Mouse (Mus musculus) adrenal gland (tissue): Measurements from ENCODE around the gene Nhlrc2.

Experiments
- intact Hi-C: fragments of 180-260 bp; cut with DNase I; formaldehyde crosslinking; loops from one replicate; pipeline ENCODE4 v1.15.1; 2025

Gene Nhlrc2

DNA sequence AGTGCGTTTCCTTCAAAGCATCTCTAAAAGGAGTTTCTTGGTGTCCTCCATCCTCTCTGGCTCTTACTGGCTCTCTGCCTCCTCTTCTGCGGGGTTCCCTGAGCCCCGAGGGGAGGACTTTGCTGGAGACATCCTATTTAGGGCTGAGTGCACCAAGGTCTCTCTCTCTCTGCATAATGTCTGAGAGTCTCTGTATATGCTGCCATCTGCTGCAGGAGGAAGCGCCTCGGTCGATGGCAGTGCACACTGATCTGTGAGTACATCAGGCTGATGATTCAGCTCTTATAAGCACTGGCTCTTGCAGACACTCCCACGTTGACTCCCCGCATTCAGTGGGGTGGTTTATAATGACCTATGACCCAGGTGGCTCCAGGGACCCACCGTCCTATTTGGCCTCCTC is 70.8 kb downstream of the Nhlrc2 start:
- intact Hi-C loops: no loop called here

DNA sequence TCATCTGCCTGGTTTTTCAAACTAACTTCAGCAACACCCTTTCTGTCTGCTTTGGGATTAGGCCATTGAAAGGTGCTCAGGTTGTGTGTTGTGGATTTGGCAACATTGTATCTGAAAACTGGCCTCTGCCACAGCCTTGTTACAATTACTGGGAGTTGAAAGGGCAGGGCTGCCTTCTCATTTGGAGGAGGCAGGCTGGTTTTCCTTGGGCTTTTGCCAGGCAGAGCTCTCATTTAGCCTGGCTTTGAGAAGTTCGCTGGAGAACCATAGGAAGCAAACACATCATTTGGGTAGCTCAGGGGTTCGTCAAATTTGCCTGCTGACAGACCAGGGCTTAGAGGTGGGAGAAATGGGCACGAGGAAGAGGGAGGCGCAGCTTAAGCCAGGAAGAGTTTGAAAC is 71.5 kb downstream of the Nhlrc2 start:
- intact Hi-C loops: no loop called here

- intact Hi-C loops: no loop called here
Measured at GRCm38 (mm10) chr19:56621876-56622275, 73.8 kb downstream of the Nhlrc2 start.

DNA sequence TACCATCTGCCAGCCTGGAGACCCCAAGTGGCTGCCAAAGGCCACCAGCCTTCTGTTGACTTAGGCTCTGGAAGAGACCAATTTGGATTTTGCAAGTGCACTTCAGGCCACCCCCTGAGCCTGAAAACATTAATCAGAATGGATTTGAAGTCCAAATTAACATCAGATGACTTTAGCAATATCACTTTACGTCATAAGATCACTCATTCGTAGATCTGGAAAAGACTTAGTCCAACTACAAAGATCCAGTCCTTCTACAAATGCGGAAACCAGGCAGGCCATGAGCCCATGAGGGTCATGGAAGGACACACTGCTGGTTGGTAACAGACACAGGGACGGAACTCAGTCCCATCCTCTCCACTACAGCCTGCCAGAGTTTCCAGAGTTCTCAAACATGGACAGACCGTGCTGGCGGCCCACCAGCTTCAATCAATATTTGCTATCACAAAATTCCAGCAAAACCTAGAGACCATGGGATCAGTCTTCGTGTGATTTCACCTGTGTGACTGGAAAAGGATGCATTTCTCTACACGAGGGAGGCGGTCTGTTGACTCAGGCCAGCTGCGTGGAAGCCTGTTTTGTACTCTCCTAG is 79.9 kb downstream of the Nhlrc2 start:
- intact Hi-C loops: no loop called here

DNA sequence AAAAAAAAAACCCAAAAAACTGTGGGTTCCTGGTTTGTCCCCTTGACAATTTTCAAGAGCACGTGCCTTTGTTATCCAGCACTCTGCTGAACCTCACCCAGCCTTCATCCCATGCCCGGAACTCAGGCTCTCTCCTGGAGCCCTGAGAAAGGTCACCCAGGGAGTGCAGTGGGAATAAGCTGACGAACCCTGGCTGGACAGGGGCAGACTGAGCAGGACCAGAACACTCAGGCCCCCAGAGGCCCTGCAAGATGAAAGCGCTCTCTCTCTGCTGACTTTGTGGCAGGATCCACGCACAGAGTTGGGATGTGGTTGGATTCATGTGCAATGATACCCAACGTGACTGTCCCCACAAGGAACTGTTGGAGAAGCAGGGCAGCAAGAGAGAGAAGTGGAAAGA is 81.6 kb downstream of the Nhlrc2 start:
- intact Hi-C loops: no loop called here

DNA sequence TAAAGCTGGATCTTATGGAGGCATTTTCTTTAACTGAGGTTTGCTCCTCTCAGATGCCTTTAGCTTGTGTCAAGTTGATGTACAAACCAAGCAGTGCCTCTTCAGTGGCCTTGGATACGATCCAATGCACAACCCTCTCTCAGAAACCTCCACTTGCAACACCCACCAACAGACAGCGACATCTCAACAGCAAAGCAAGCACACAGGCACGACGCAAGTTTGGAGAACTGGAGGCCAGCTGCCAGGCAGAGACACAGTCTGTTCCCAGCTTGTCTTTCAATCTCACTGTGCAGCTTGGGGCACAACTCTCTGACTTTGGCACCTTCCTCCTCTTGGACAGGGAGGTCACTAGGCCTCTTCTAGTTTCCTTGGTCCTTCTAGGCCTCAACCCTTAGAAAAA is 83.0 kb downstream of the Nhlrc2 start:
- intact Hi-C loops: no loop called here

DNA sequence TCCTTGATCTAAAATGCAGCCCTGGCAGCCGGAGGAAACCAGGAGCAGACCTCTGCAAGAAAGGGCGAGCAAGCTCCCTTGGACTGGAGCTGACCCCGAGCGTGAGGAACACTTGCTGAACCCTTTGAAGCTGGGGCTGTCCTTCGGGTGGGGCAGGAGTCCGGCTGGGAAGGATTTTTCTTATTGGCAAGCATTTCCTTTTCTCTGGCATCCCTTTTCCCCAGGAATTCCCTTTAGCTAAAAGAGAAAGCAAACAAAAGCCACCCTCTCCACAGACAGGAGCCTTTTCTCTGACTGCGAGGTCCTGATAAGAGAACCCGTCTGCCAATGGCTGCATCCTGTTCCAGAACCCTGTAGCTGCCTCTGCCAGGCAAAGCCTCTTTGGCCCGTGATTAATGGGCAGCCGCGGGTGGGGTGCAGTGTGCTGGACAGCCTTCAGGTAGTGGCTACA is 83.4 kb downstream of the Nhlrc2 start:
- intact Hi-C loops: no loop called here

- intact Hi-C loops: no loop called here
Measured at GRCm38 (mm10) chr19:56637035-56637683, 89.1 kb downstream of the Nhlrc2 start.

DNA sequence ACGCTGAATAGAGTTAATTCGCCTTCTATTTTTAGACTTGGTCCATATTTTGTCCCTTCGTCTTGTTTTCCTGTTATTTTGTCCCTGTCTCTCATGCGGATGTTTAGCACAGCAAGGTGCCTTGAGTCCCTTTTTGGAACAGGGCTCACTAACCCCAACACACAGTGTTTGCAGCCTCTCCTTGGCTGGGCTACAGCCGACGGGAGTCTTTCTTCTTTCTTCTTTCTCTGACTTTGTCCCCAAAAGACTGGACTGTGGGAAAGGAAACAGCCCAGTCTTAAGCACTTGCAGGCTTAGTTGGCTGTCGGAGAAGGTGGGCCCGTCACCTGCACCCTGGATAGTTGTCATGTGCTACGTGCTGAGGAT is 89.6 kb downstream of the Nhlrc2 start:
- intact Hi-C loops: no loop called here

- intact Hi-C loops: no loop called here
Measured at GRCm38 (mm10) chr19:56647451-56648120, 99.5 kb downstream of the Nhlrc2 start.

- intact Hi-C loops: no loop called here
Measured at GRCm38 (mm10) chr19:56651262-56651661, 103.2 kb downstream of the Nhlrc2 start.

GRCm38 (mm10) chr19:56652034-56652962 is 104.2 kb downstream of the Nhlrc2 start:
- intact Hi-C loops: no loop called here
